Mouse (Mus musculus): ENCODE measurements at regions not wholly inside any gene's neighbourhood (a gene's known extent, or its start where the extent isn't known, plus 50 kb on each side); places are given as distances from the start of the nearest gene placed in this dataset.

DNA sequence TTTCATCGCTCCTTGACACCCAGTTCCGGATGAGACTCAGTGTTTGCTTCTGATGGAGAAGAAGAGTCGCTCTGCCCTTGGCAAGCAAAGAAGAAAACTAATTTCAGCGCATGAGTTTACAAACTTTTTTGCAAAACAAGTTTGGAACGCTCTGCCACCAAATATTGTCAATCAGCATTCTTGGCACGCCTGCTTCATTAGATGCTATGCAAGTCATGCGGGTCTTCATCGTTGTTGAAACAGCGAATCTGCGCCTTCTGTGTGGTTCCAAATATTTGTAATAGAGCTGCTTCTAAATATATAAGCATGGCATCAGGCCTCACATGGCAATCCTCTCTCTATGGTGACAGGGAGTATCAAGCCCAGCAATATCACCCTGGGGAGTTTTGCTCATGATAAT is 301.9 kb upstream of the Noct start:
- Histone ChIP-seq H3K9me3 (replicated peaks; ENCODE audit: insufficient read depth, low read length) (no peaks in the 10 kb centered on the region), H3K27ac (ENCODE audit: control insufficient read depth, low read depth, low read length) (no peak overlapping the region), H3K9ac (ENCODE audit: control insufficient read depth, low read depth, low read length, poor library complexity, severe bottlenecking) (no peak overlapping the region), H3K4me3 (ENCODE audit: control insufficient read depth in 1 of 2, insufficient read depth in 1 of 2, low read depth in 2 of 2, low read length in 2 of 2) (no peak overlapping the region), H3K79me2 (ENCODE audit: control insufficient read depth, insufficient read depth, low read length, poor library complexity) (no peaks in the 10 kb centered on the region), H3K27me3 (ENCODE audit: control insufficient read depth in 1 of 2, insufficient read depth in 2 of 2, low read length in 2 of 2) (no peaks in the 10 kb centered on the region; a peak in 1 of 4 replicates), H3K4me1 (ENCODE audit: control insufficient read depth in 1 of 2, insufficient read depth in 2 of 2, low read length in 2 of 2) (no peaks in the 10 kb centered on the region), H3K36me3 (ENCODE audit: control insufficient read depth in 1 of 2, insufficient read depth in 2 of 2, low read length in 2 of 2) (no peaks in the 10 kb centered on the region)
- DNase-seq (ENCODE audit: low read depth, low spot score) = no peak
- TF ChIP-seq SIN3A (IDR thresholded peaks at IDR 0.05; ENCODE audit: low read length) = no peak
- TF ChIP-seq NELFE (IDR thresholded peaks at IDR 0.05; ENCODE audit: low read depth, low read length) = no peak
- no peak for TF ChIP-seq SMC3 (IDR thresholded peaks at IDR 0.05; ENCODE audit: low read depth, low read length)
- TF ChIP-seq MAFK (IDR thresholded peaks at IDR 0.05; ENCODE audit: borderline replicate concordance, low read depth, low read length) = no peak

DNA sequence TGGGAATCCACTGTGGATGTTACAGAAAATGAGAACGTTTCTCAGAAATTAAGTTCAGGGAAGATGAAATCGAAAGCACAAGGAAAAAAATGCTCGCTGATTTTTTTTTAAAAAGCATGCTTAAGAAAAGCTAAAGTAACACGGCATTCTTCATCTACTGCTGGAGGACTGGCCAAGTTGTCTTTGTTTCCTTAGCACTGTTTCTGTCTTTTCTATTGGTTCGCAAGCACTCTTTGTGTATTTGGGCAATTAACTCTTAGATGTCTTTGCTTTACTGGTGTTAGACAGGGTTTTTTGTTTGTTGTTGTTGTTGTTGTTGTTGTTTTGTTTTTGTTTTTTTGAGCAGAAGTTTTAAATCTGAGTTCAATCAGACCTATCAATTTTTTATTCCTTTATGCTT is 301.4 kb upstream of the Noct start:
- Histone ChIP-seq H3K9me3 (replicated peaks; ENCODE audit: insufficient read depth, low read length) (no peaks in the 10 kb centered on the region), H3K27me3 (ENCODE audit: control insufficient read depth in 1 of 2, insufficient read depth in 2 of 2, low read length in 2 of 2) (no peaks in the 10 kb centered on the region; a peak in 1 of 4 replicates), H3K79me2 (ENCODE audit: control insufficient read depth, insufficient read depth, low read length, poor library complexity) (no peaks in the 10 kb centered on the region), H3K36me3 (ENCODE audit: control insufficient read depth in 1 of 2, insufficient read depth in 2 of 2, low read length in 2 of 2) (no peaks in the 10 kb centered on the region), H3K4me1 (ENCODE audit: control insufficient read depth in 1 of 2, insufficient read depth in 2 of 2, low read length in 2 of 2) (no peaks in the 10 kb centered on the region), H3K9ac (ENCODE audit: control insufficient read depth, low read depth, low read length, poor library complexity, severe bottlenecking) (no peak overlapping the region), H3K27ac (ENCODE audit: control insufficient read depth, low read depth, low read length) (no peak overlapping the region), H3K4me3 (ENCODE audit: control insufficient read depth in 1 of 2, insufficient read depth in 1 of 2, low read depth in 2 of 2, low read length in 2 of 2) (no peak overlapping the region)
- no peak for DNase-seq (ENCODE audit: low read depth, low spot score)
- TF ChIP-seq KAT2A (conservative IDR thresholded peaks at IDR 0.05; ENCODE audit: low read depth, low read length) (no peak), MXI1 (IDR thresholded peaks at IDR 0.05; ENCODE audit: low read depth, low read length) (no peak), POLR2A (IDR thresholded peaks at IDR 0.05; ENCODE audit: control insufficient read depth in 1 of 2, insufficient read depth in 1 of 2, low read depth in 1 of 2, low read length in 2 of 2, poor library complexity in 1 of 2) (no peak), CTCF (IDR thresholded peaks at IDR 0.05 in 2 of 3, conservative IDR thresholded peaks at IDR 0.05 in 1 of 3; ENCODE audit: control insufficient read depth in 1 of 3, insufficient read depth in 1 of 3, low read depth in 2 of 3, low read length in 3 of 3, poor library complexity in 1 of 3, severe bottlenecking in 1 of 3) (no peak), GABPA (IDR thresholded peaks at IDR 0.05; ENCODE audit: low read depth, low read length) (no peak), SIN3A (IDR thresholded peaks at IDR 0.05; ENCODE audit: low read length) (no peak), TBP (IDR thresholded peaks at IDR 0.05; ENCODE audit: low read depth, low read length) (no peak), MAZ (IDR thresholded peaks at IDR 0.05; ENCODE audit: low read depth, low read length) (no peak), TAL1 (IDR thresholded peaks at IDR 0.05; ENCODE audit: low read length) (no peak), UBTF (IDR thresholded peaks at IDR 0.05; ENCODE audit: borderline replicate concordance, insufficient read depth, low read depth, low read length) (no peak), EP300 (IDR thresholded peaks at IDR 0.05; ENCODE audit: low read depth in 1 of 2, low read length in 2 of 2) (no peak), E2F4 (IDR thresholded peaks at IDR 0.05; ENCODE audit: borderline replicate concordance, low read depth, low read length) (no peak), CHD1 (IDR thresholded peaks at IDR 0.05; ENCODE audit: low read depth, low read length) (no peak), CHD2 (IDR thresholded peaks at IDR 0.05; ENCODE audit: low read length) (no peak), RCOR1 (IDR thresholded peaks at IDR 0.05; ENCODE audit: low read depth, low read length) (no peak), BHLHE40 (IDR thresholded peaks at IDR 0.05; ENCODE audit: borderline replicate concordance, low read depth, low read length) (no peak), SMC3 (IDR thresholded peaks at IDR 0.05; ENCODE audit: low read depth, low read length) (no peak), NELFE (IDR thresholded peaks at IDR 0.05; ENCODE audit: low read depth, low read length) (no peak), MAFK (IDR thresholded peaks at IDR 0.05; ENCODE audit: borderline replicate concordance, low read depth, low read length) (no peak), JUND (IDR thresholded peaks at IDR 0.05; ENCODE audit: low read depth, low read length) (no peak)

Data from MEL (cell line).